Mouse (Mus musculus) kidney, postnatal 25 days (tissue): ENCODE measurements around the gene Gdi1.

Experiments used
- DNase-seq, 2 experiments: peaks; one replicate each; pipeline ENCODE4 v3.0.0; 2021; ENCODE audit warnings: mixed read lengths in 2 of 2

The Gdi1 gene

GRCm38 (mm10) chrX:74304867-74305700 lies at the start of gene Gdi1:
Gene Gdi1 (plus strand): TSS chrX:74304998.
- DNase-seq, result peak; percentile 73 to 85

DNA sequence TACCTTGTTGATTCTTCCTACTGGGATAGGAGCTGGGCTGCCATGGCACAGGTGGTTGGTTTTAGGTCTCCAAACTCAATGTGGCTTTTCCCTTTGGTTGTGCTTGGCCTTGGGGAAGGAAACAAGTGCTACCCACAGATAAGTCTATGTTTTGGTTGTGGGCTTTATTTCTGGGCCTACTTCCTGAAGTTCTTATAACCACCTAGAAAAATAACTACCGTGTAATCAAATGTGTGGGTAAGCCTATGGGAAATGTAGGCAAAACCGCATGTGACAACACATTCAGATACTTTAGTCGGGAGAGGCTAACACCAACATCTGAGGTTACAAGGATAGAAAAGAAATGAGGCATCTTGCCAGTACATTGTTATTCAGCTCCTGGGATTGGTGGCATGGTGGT lies 47.1 kb upstream of the Gdi1 start:
- DNase-seq, result no peak

GRCm38 (mm10) chrX:74269736-74270061 lies 35.1 kb upstream of the Gdi1 start:
- no peak for DNase-seq

- peak; percentile 91 to 97 for DNase-seq
Measured at GRCm38 (mm10) chrX:74270062-74270901, 34.5 kb upstream of the Gdi1 start, which contains the start of gene Rpl10. Gene Rpl10 (plus strand): TSS chrX:74270812.

- peak; percentile 24 to 50 for DNase-seq
Measured at GRCm38 (mm10) chrX:74270902-74271551, 33.8 kb upstream of the Gdi1 start.

DNA sequence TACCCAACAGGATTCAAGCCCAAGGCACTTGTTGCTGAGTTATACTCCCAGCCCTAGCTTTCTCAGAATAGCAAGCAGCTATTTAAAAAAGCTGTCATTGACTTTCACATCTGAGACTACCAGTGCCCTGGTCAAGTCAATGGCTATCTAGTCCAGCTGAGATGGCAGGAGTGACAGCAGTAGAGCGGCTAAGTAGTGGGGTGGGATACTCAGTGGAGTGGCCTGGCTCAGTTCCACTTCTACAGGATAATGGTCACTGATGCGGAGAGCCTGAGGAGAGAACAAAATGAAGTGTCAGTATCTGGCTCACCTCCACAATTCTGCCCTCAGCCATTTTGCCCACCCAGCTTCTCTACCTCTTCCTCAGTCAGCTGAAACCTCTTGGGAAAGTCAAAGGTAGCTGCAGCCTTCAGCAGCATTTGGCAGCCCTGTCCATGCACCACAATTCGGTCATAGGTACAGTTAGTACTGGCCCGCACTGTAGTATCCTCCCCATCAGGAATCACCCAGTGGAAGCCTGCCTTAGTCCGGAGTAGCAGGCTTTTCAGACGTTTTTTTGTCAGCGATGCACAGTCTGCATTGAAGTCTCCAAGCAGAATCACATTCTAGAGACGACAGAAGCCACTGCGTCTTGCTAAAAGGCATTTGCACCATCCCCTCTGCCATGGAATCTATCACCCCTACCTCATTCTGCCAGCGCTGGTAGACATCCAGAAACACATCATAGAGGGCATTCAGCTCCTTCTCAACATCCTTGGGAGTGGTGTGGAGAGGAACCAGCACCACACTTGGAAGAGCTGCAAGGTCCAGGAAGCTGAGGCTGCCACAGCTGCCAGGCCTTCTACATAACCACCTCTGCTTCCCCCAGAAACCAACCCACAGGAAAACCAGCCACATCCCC lies 31.1 kb upstream of the Gdi1 start:
- DNase-seq, result no peak

- DNase-seq, result no peak
Measured at GRCm38 (mm10) chrX:74277916-74278315, 26.9 kb upstream of the Gdi1 start.

GRCm38 (mm10) chrX:74281041-74281731 lies 23.6 kb upstream of the Gdi1 start:
- DNase-seq, result no peak

GRCm38 (mm10) chrX:74281732-74282394 lies 22.9 kb upstream of the Gdi1 start, which contains the start of the genes Taz and Dnase1l1:
Gene Taz (plus strand): TSS chrX:74281912.
Gene Dnase1l1 (minus strand): TSS chrX:74282337.
- DNase-seq, result peak; percentile 89 to 96

DNA sequence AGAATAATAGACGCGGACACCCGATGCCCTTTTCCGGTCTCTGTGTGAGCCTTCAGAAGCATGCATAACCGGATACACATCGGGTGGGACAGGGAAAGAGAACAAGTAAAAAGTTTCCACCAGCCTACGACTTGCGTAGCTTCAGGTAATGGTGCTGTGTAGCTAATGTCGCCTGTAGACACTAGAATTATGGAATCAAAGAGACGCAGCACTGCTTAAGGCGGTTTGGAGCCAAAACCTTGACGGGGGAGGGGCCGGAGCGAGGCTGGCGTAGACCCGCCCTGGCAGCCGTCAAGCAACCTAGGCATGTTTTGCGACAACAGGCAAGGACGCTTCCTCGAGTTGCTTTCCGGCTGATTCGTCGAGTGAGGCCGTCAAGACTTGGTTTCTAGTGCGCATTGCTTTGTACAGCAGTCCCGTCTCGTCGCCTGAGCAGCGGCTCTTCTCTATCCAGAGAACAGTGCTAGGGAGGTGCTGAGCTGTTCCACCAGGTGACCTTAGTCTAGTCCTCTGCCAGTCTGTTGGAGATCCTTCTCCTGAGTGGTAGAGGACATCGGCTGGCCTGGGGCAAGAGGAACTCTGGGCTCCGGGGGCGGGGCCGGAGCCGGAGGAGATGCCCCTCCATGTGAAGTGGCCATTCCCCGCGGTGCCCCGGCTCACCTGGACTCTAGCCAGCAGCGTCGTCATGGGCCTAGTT lies 22.3 kb upstream of the Gdi1 start:
- peak; percentile 89 to 93 for DNase-seq

- no peak for DNase-seq
Measured at GRCm38 (mm10) chrX:74283092-74283437, 21.7 kb upstream of the Gdi1 start.

GRCm38 (mm10) chrX:74293431-74293830 lies 11.4 kb upstream of the Gdi1 start:
- DNase-seq, result no peak

GRCm38 (mm10) chrX:74296538-74297448 lies 8.0 kb upstream of the Gdi1 start, which contains the start of gene Atp6ap1:
Gene Atp6ap1 (plus strand): TSS chrX:74297097.
- DNase-seq, result peak; percentile 95 to 97

- DNase-seq, result no peak
Measured at GRCm38 (mm10) chrX:74298348-74298747, 6.5 kb upstream of the Gdi1 start.

DNA sequence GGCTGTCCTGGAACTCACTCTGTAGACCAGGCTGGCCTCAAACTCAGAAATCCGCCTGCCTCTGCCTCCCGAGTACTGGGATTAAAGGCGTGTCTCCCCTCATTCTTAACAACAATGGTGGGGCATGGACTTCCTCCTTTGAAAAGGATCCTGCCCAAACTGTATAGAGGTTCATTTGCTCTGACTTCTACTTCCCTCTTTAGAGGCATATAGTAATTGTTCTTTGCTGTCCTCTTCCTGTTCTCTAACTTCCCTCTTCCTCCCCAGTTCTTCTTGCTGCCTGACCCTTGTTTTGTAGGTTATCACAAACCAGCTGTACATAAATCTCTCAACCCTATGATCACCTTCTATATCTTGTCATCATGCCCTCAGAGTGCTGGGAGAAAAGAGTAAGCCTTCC lies 5.1 kb upstream of the Gdi1 start:
- no peak for DNase-seq

- DNase-seq, result peak; percentile 92 to 95
Measured at GRCm38 (mm10) chrX:74312540-74313464, 8.0 kb downstream of the Gdi1 start, which contains the start of gene Fam50a. Gene Fam50a (plus strand): TSS chrX:74313033.

DNA sequence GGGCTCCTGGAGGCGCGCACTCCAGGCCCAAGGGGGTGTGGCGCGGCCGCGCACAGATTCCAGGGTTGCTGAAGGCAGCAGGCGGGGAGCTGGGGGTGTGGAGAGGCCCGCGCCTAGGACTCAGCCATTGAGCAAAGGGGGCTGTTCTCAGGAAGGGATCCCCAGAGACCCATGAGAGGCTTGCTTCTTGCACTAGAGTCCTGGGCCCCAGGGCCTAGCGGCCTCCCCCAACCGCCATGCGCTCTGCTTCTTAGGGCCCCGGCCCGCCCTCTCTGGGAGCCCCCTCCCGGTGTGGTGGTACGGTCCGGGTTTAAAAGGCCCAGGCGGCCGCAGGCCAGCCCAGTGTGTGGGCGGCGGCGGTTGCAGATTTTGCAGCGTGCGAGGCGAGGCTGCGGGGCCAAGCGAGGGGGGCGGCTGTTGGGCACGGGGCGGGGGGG lies 23.9 kb downstream of the Gdi1 start, which contains the start of gene Plxna3:
TSS of gene Plxna3 (plus strand) at position 342 of the 437 bp plus-strand sequence.
- DNase-seq, result peak; percentile 67 to 86

- DNase-seq, result no peak
Measured at GRCm38 (mm10) chrX:74329215-74329671, 24.4 kb downstream of the Gdi1 start.
